Mouse (Mus musculus) midbrain, embryonic 14.5 days (tissue): ENCODE measurements around the gene Isy1. TPM values are rescaled to one million over a fixed set of nuclear protein-coding genes. Genes with fewer than 3 reads are reported as not detected.

Source experiments
- ATAC-seq: fragments of 200-750 bp; cut with Nextera tagmentation; 2 replicates; pipeline ENCODE4 v1.8.0; 2017; ENCODE audit warnings: moderate number of reproducible peaks, moderate library complexity; ENCODE audit not compliant: low FRiP score, low TSS enrichment
- DNase-seq: peaks from one replicate; pipeline ENCODE4 v3.0.0-alpha.2; 2015
- H3K27ac ChIP-seq: fragments of 300-500 bp; sonication (generic); replicated peaks from 2 replicates; pipeline ENCODE4 v1.5.1; 2014; ENCODE audit warnings: mild to moderate bottlenecking, low read depth, low read length, moderate library complexity
- H3K27me3 ChIP-seq: fragments of 300-500 bp; sonication (generic); 2 replicates; pipeline ENCODE4 v1.6.1; 2014; ENCODE audit warnings: low read length, control low read depth, mixed read lengths; ENCODE audit not compliant: control insufficient read depth, insufficient read depth
- H3K36me3 ChIP-seq: fragments of 300-500 bp; sonication (generic); 2 replicates; pipeline ENCODE4 v1.6.1; 2014; ENCODE audit warnings: low read length, control low read depth; ENCODE audit not compliant: control insufficient read depth, insufficient read depth
- H3K4me1 ChIP-seq: fragments of 300-500 bp; sonication (generic); 2 replicates; pipeline ENCODE4 v1.6.1; 2014; ENCODE audit warnings: mild to moderate bottlenecking, antibody characterized with exemption, low read length, control low read depth; ENCODE audit not compliant: control insufficient read depth, insufficient read depth
- H3K4me2 ChIP-seq: fragments of 300-500 bp; sonication (generic); 2 replicates; pipeline ENCODE4 v1.6.1; 2014; ENCODE audit warnings: mild to moderate bottlenecking, low read length, moderate library complexity
- H3K4me3 ChIP-seq: fragments of 300-500 bp; sonication (generic); replicated peaks from 2 replicates; pipeline ENCODE4 v1.5.1; 2014; ENCODE audit warnings: low read depth, low read length
- H3K9ac ChIP-seq: fragments of 300-500 bp; sonication (generic); replicated peaks from 2 replicates; pipeline ENCODE4 v1.6.1; 2014; ENCODE audit warnings: mild to moderate bottlenecking, low read length, moderate library complexity
- H3K9me3 ChIP-seq: fragments of 300-500 bp; sonication (generic); 2 replicates; pipeline ENCODE4 v1.6.1; 2016; ENCODE audit warnings: low read length, control low read depth, mixed read lengths; ENCODE audit not compliant: control insufficient read depth
- WGBS: fragments of 180-500 bp; shearing (Covaris S2); extraction: QIAGEN DNeasy Blood & Tissue Kit; methylation state at CpG from one replicate; pipeline ENCODE4 v1.1.7; 2014; 5-methylcytosine and 5-hydroxymethylcytosine counted together
- polyA plus RNA-seq: library from polyadenylated mRNA; unstranded; fragments of >200 nt; fragmentation: Nextera tagmentation; extraction: Ambion mirVana; gene quantifications from 2 replicates; pipeline ENCODE4 v1.2.1, GENCODE M21; 2014

The Isy1 gene
- polyA plus RNA-seq, 1 experiment from 2014 or later = 23.9 TPM

- peaks cover 20% of the 10 kb centered on the region for H3K36me3 ChIP-seq
- DNase-seq = peak; percentile 68
- ATAC-seq = peak; percentile 24
- peak overlapping the region; percentile 60 for H3K27ac ChIP-seq
- no peaks in the 10 kb centered on the region for H3K27me3 ChIP-seq
- peak overlapping the region; percentile 93 for H3K4me2 ChIP-seq
- H3K4me1 ChIP-seq = peaks cover 8% of the 10 kb centered on the region; the same call in 1 of the 2 replicates
- peak overlapping the region; percentile 66 for H3K4me3 ChIP-seq
- H3K9me3 ChIP-seq = no peaks in the 10 kb centered on the region
- peak overlapping the region; percentile 73 for H3K9ac ChIP-seq
- WGBS = under 1% methylated on average over 77 of the region's 77 CpGs
Measured at GRCm38 (mm10) chr6:87810713-87811669, 27.6 kb downstream of the Isy1 start.

GRCm38 (mm10) chr6:87810311-87810710, 28.3 kb downstream of the Isy1 start:
- no peaks in the 10 kb centered on the region for H3K27me3 ChIP-seq
- no peaks in the 10 kb centered on the region for H3K9me3 ChIP-seq
- DNase-seq (no peak), ATAC-seq (no peak)
- peaks cover 15% of the 10 kb centered on the region for H3K36me3 ChIP-seq
- no peak overlapping the region for H3K27ac ChIP-seq
- H3K4me3 ChIP-seq = peak overlapping the region; percentile 66
- peak overlapping the region; percentile 93 for H3K4me2 ChIP-seq
- peaks cover 8% of the 10 kb centered on the region; the same call in 1 of the 2 replicates for H3K4me1 ChIP-seq
- 32% methylated on average over 6 of the region's 6 CpGs for WGBS
- H3K9ac ChIP-seq = no peak overlapping the region

- ATAC-seq (no peak), DNase-seq (no peak)
- no peaks in the 10 kb centered on the region for H3K27me3 ChIP-seq
- 95% methylated on average over 6 of the region's 6 CpGs for WGBS
- H3K36me3 ChIP-seq = peaks cover 11% of the 10 kb centered on the region
- peaks cover 8% of the 10 kb centered on the region; the same call in 1 of the 2 replicates for H3K4me1 ChIP-seq
- H3K9ac ChIP-seq = no peak overlapping the region
- H3K4me3 ChIP-seq = no peak overlapping the region
- no peak overlapping the region for H3K27ac ChIP-seq
- no peak overlapping the region for H3K4me2 ChIP-seq
- no peaks in the 10 kb centered on the region for H3K9me3 ChIP-seq
Measured at GRCm38 (mm10) chr6:87809651-87810161, 28.9 kb downstream of the Isy1 start.

DNA sequence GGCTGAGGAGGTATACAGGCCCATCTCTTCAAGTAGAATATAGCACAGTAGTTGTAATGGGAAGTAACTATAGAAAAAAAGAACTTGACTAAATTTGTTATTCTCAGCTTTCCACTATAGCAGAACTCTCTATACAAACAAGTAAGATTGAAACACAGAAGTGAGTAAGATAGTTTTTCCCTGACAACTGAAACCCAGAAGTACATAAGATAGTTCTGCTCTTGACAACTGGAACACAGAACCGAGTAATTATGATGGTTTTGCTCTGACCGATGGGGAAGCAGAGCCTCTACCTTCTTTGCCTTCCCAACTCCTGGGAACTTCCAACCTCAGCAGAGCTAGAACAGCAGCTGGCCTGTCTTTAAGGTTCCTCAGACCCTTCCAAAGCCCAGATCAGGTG, 29.5 kb downstream of the Isy1 start:
- Histone ChIP-seq H3K36me3 (peaks cover 6% of the 10 kb centered on the region), H3K9ac (no peak overlapping the region), H3K27me3 (no peaks in the 10 kb centered on the region), H3K4me2 (no peak overlapping the region), H3K4me1 (peaks cover 8% of the 10 kb centered on the region; the same call in 1 of the 2 replicates), H3K27ac (no peak overlapping the region), H3K4me3 (no peak overlapping the region), H3K9me3 (no peaks in the 10 kb centered on the region)
- DNase-seq (no peak), ATAC-seq (no peak)
- 84% methylated on average over 2 of the region's 2 CpGs for WGBS

- Histone ChIP-seq H3K4me1 (peaks cover 8% of the 10 kb centered on the region; the same call in 1 of the 2 replicates), H3K9ac (no peak overlapping the region), H3K36me3 (peaks cover 5% of the 10 kb centered on the region; the same call in 1 of the 2 replicates), H3K4me3 (no peak overlapping the region), H3K27ac (no peak overlapping the region), H3K9me3 (no peaks in the 10 kb centered on the region), H3K4me2 (no peak overlapping the region), H3K27me3 (no peaks in the 10 kb centered on the region)
- WGBS = 82% methylated on average over 3 of the region's 3 CpGs
- ATAC-seq = no peak
- DNase-seq = no peak
Measured at GRCm38 (mm10) chr6:87808521-87808920, 30.1 kb downstream of the Isy1 start.

- WGBS = 85% methylated on average over 4 of the region's 4 CpGs
- Histone ChIP-seq H3K4me1 (peaks cover 8% of the 10 kb centered on the region; the same call in 1 of the 2 replicates), H3K27ac (no peak overlapping the region), H3K9me3 (no peaks in the 10 kb centered on the region), H3K4me2 (no peak overlapping the region), H3K4me3 (no peak overlapping the region), H3K36me3 (0 out of 2 replicates have a peak, but pooled peaks cover 2% of the 10 kb centered on the region), H3K27me3 (no peaks in the 10 kb centered on the region), H3K9ac (no peak overlapping the region)
- ATAC-seq (no peak), DNase-seq (no peak)
Measured at GRCm38 (mm10) chr6:87807735-87808440, 30.7 kb downstream of the Isy1 start.

- no peak overlapping the region for H3K4me2 ChIP-seq
- WGBS = 61% methylated on average over 2 of the region's 2 CpGs
- no peaks in the 10 kb centered on the region for H3K9me3 ChIP-seq
- peaks cover 8% of the 10 kb centered on the region; the same call in 1 of the 2 replicates for H3K4me1 ChIP-seq
- 0 out of 2 replicates have a peak, but pooled peaks cover 2% of the 10 kb centered on the region for H3K36me3 ChIP-seq
- ATAC-seq (no peak), DNase-seq (no peak)
- no peaks in the 10 kb centered on the region for H3K27me3 ChIP-seq
- no peak overlapping the region for H3K9ac ChIP-seq
- no peak overlapping the region for H3K4me3 ChIP-seq
- no peak overlapping the region for H3K27ac ChIP-seq
Measured at GRCm38 (mm10) chr6:87806857-87807256, 31.7 kb downstream of the Isy1 start.

- H3K9me3 ChIP-seq = no peaks in the 10 kb centered on the region
- 0 out of 2 replicates have a peak, but pooled peaks cover 2% of the 10 kb centered on the region for H3K36me3 ChIP-seq
- no peaks in the 10 kb centered on the region for H3K27me3 ChIP-seq
- H3K4me2 ChIP-seq = no peak overlapping the region
- DNase-seq = no peak
- H3K27ac ChIP-seq = no peak overlapping the region
- H3K4me3 ChIP-seq = no peak overlapping the region
- H3K9ac ChIP-seq = no peak overlapping the region
- 90% methylated on average over 2 of the region's 2 CpGs for WGBS
- peaks cover 6% of the 10 kb centered on the region; the same call in 1 of the 2 replicates for H3K4me1 ChIP-seq
- no peak for ATAC-seq
Measured at GRCm38 (mm10) chr6:87806028-87806427, 32.6 kb downstream of the Isy1 start.
